Mouse (Mus musculus) liver, embryonic 15.5 days (tissue): Measurements from ENCODE around the gene Mtf2. TPM values are rescaled to one million over a fixed set of nuclear protein-coding genes. Genes with fewer than 3 reads are reported as not detected.
"Not testable (repeated sequence)": the region's sequence is repeated elsewhere in the genome, so short reads cannot be mapped to it uniquely, and the experiment has no call there.

Source experiments
- ATAC-seq: fragments of 200-750 bp; cut with Nextera tagmentation; 2 replicates; pipeline ENCODE4 v1.8.0; 2017; ENCODE audit warnings: moderate number of reproducible peaks, mild to moderate bottlenecking, moderate library complexity; ENCODE audit not compliant: insufficient read depth
- H3K27ac ChIP-seq: fragments of 300-500 bp; sonication (generic); replicated peaks from 2 replicates; pipeline ENCODE4 v1.5.1; 2015; ENCODE audit warnings: mild to moderate bottlenecking, inconsistent platforms
- H3K27me3 ChIP-seq: fragments of 300-500 bp; sonication (generic); 2 replicates; pipeline ENCODE4 v1.6.1; 2015; ENCODE audit warnings: mild to moderate bottlenecking, inconsistent platforms
- H3K36me3 ChIP-seq: fragments of 300-500 bp; sonication (generic); replicated peaks from 2 replicates; pipeline ENCODE4 v1.6.1; 2015; ENCODE audit warnings: moderate library complexity, mild to moderate bottlenecking, inconsistent platforms
- H3K4me1 ChIP-seq: fragments of 300-500 bp; sonication (generic); replicated peaks from 2 replicates; pipeline ENCODE4 v1.6.1; 2015; ENCODE audit warnings: inconsistent platforms
- H3K4me2 ChIP-seq: fragments of 300-500 bp; sonication (generic); 2 replicates; pipeline ENCODE4 v1.6.1; 2015; ENCODE audit warnings: moderate library complexity, mild to moderate bottlenecking, inconsistent platforms
- H3K4me3 ChIP-seq: fragments of 300-500 bp; sonication (generic); replicated peaks from 2 replicates; pipeline ENCODE4 v1.5.1; 2015; ENCODE audit warnings: mild to moderate bottlenecking, inconsistent platforms
- H3K9ac ChIP-seq: fragments of 300-500 bp; sonication (generic); 2 replicates; pipeline ENCODE4 v1.6.1; 2015; ENCODE audit warnings: moderate library complexity, mild to moderate bottlenecking, inconsistent platforms
- H3K9me3 ChIP-seq: fragments of 300-500 bp; sonication (generic); replicated peaks from 2 replicates; pipeline ENCODE4 v1.6.1; 2016; ENCODE audit warnings: inconsistent platforms
- WGBS: fragments of 180-500 bp; shearing (Covaris S2); methylation state at CpG from one replicate; pipeline ENCODE4 v1.1.7; 2015; ENCODE audit warnings: mixed read lengths; ENCODE audit not compliant: insufficient replicate concordance; 5-methylcytosine and 5-hydroxymethylcytosine counted together
- polyA plus RNA-seq: library from polyadenylated mRNA; unstranded; fragments of >200 nt; fragmentation: Nextera tagmentation; extraction: Ambion mirVana; gene quantifications from 2 replicates; pipeline ENCODE4 v1.2.1, GENCODE M21; 2015

Gene Mtf2
- polyA plus RNA-seq, 1 experiment from 2014 or later = 36.6 TPM

DNA sequence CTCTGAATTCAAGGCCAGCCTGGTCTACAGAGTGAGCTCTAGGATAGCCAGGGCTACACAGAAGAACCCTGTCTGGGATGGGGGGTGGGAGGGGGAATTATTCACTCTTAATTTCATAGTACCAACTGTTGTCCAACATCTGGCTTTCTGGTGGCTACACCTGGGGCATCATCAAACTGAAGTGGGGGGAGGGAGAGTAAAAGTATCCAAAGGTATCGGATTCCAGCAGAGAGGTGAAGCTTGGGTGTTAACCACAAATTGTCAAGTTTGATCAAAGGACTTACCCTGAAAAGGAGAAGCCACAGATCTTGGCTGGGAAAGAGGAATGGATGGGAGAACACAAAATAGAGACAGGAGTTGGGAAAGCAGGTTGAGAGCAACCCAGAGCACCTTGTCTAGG is 21.6 kb upstream of the Mtf2 start:
- Histone ChIP-seq H3K27me3 (no peaks in the 10 kb centered on the region), H3K9me3 (no peaks in the 10 kb centered on the region), H3K27ac (no peak overlapping the region), H3K9ac (no peak overlapping the region), H3K4me2 (no peak overlapping the region), H3K4me1 (no peaks in the 10 kb centered on the region), H3K36me3 (no peaks in the 10 kb centered on the region), H3K4me3 (no peak overlapping the region)
- ATAC-seq = no peak
- WGBS = 52% methylated on average over 1 of the region's 1 CpGs

DNA sequence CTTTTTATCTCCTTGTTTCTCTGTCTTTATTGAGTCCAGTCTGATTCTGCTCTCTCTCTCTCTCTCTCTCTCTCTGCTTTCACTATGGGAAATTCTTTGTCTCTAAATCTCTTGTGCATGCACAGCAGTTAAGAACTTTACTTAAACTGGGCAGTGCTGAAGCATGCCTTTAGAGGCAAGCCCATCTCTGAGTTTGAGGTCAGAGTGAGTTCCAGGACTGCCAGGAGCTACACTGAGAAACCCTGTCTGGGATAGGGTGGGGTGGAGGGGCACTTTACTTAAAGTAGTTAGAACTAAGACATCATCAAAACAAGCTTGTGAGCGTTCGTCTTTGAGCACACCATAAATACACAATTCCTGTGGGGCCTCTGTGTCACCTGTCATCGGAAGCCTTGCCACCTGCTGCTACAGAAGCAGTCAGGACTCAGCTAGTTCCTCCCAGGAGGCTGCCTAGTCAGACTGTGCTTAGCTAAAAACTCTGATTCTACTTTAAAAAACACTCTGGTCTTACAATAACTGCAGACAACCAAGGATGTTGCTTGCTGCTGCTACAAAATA is 15.7 kb upstream of the Mtf2 start:
- 20% methylated on average over 3 of the region's 3 CpGs for WGBS
- no peaks in the 10 kb centered on the region for H3K27me3 ChIP-seq

DNA sequence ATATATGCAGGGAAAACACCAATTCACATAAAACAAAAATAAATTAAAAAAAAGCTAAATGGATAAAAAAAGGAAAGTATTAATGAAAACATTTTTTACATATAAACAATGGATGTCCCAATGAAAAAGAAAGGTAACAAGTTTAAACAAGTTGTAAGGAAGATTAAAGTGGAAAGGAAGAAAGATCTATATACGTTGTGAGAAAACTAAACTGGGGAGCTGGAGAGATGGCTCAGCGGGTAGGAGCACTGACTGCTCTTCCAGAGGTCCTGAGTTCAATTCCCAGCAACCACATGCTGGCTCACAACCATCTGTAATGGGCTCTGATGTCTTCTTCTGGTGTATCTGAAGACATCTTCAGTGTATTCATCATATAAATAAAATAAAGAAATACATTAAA is 14.4 kb upstream of the Mtf2 start:
- Histone ChIP-seq H3K4me2 (no peak overlapping the region), H3K4me1 (no peaks in the 10 kb centered on the region), H3K9ac (no peak overlapping the region), H3K27me3 (no peaks in the 10 kb centered on the region), H3K9me3 (no peaks in the 10 kb centered on the region), H3K4me3 (no peak overlapping the region), H3K36me3 (no peaks in the 10 kb centered on the region), H3K27ac (no peak overlapping the region)
- WGBS = 66% methylated on average over 2 of the region's 2 CpGs
- no peak for ATAC-seq

More for the DNA sequence above, 15.7 kb upstream of the Mtf2 start:
- Histone ChIP-seq H3K36me3 (no peaks in the 10 kb centered on the region), H3K4me2 (no peak overlapping the region), H3K4me3 (no peak overlapping the region), H3K27ac (no peak overlapping the region), H3K9ac (no peak overlapping the region), H3K4me1 (no peaks in the 10 kb centered on the region), H3K9me3 (no peaks in the 10 kb centered on the region)
- no peak for ATAC-seq

DNA sequence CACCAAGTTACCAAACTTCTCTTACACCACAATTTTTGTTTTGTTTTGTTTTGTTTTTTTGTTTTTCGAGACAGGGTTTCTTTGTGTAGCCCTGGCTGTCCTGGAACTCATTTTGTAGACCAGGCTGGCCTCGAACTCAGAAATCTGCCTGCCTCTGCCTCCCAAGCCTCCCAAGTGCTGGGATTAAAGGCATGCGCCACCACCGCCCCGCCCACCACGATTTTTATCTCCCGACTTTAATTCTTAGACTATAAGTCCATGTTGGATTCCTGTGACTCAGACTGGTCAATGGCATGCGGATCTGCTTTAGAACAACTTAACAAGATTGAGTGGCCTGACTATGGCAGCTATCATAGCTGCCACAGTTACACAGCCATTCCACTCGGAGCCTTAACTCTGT is 13.7 kb upstream of the Mtf2 start:
- not testable (repeated sequence) for H3K4me1 ChIP-seq, H3K4me2 ChIP-seq, H3K4me3 ChIP-seq, H3K27ac ChIP-seq, H3K9me3 ChIP-seq, ATAC-seq, H3K27me3 ChIP-seq, H3K36me3 ChIP-seq, H3K9ac ChIP-seq
- 65% methylated on average over 9 of the region's 9 CpGs for WGBS

DNA sequence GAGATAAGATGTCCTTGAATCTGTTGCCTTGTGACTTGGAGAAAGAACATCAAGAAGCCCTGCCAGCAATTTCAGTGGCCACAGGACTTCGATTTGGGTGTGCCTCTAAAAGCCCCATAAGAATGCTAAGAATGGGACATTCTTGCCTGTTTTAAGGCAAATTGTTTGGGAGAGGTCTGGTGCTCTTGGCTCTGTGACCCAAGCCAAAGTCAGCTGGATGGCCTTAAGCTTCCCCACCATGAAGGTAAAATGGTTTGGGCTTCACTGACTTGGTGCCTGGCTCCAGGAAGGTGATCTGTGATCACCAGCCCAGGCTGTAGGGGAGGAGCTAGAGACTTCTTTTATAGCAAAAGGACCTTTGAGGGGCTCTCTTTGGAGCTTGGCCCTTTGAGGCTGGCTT is 13.3 kb upstream of the Mtf2 start:
- no peaks in the 10 kb centered on the region for H3K4me1 ChIP-seq
- WGBS = 61% methylated on average over 1 of the region's 1 CpGs
- H3K9me3 ChIP-seq = no peaks in the 10 kb centered on the region
- ATAC-seq = no peak
- no peak overlapping the region for H3K4me3 ChIP-seq
- H3K27me3 ChIP-seq = no peaks in the 10 kb centered on the region
- H3K9ac ChIP-seq = no peak overlapping the region
- no peak overlapping the region for H3K4me2 ChIP-seq
- no peaks in the 10 kb centered on the region for H3K36me3 ChIP-seq
- no peak overlapping the region for H3K27ac ChIP-seq

DNA sequence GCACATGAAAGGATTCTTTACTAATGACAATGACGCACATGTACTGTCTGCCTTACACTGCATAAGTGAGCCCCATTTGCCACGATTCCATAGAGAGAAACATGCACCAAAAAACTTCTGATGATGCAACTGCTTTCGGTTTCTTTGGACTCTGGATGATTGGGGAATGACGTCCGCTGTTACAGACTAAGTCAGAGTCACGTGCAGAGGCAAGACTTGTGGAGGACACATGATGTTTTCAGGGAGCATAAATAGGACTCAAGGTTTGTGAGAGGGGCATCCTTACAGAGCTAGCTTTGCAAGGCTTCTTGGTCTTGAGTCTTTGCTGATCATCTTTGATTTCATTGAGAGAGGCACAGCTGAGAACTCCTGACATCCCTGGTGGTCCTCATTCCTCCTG is 11.9 kb upstream of the Mtf2 start:
- Histone ChIP-seq H3K27ac (no peak overlapping the region), H3K36me3 (no peaks in the 10 kb centered on the region), H3K9ac (no peak overlapping the region), H3K4me2 (no peak overlapping the region), H3K4me1 (no peaks in the 10 kb centered on the region), H3K27me3 (no peaks in the 10 kb centered on the region), H3K9me3 (no peaks in the 10 kb centered on the region), H3K4me3 (no peak overlapping the region)
- ATAC-seq = no peak
- 71% methylated on average over 6 of the region's 6 CpGs for WGBS

DNA sequence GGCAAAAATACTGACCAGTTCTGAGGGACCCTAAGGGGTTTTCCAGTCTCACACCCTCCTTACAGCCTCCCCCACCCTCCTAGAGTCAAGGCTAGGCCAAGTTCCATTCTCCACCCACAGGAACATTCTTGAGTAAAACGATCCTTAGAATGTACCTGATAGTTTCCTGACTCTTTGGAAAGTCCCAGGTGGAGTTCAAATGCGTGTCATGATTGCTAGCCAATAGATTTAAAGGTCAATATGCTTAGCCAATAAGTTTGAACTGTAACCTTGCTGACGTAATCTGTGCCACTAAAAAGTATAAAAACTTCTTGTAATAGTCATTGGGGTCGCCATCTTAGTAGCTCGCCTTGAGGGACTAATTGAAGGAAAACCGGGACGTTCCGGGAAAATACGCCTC is 5.1 kb upstream of the Mtf2 start:
- ATAC-seq = no peak
- Histone ChIP-seq H3K36me3 (no peaks in the 10 kb centered on the region), H3K4me3 (no peak overlapping the region), H3K4me1 (peaks cover 5% of the 10 kb centered on the region; the same call in 1 of the 2 replicates), H3K27ac (no peak overlapping the region), H3K4me2 (no peak overlapping the region), H3K9me3 (no peaks in the 10 kb centered on the region), H3K9ac (no peak overlapping the region), H3K27me3 (no peaks in the 10 kb centered on the region)
- 80% methylated on average over 9 of the region's 9 CpGs for WGBS

DNA sequence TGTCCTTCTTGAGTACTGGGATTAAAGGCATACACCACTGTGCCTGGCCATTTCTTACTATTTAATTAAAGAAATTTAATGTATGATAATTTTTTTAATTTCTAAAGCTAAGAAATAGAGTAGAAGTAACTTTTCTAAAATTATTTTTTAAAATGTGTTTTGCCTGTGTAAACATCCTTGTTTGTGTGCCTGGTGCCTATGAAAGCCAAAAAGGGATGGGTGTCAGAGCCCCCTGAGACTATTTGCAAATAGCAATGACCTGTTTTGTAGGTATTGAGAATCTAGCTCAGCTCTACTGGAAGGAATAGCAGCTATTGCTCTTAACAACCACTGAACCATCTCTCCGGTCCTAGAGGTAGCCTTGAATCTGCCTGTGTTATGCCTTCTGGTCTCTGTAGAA is 6.8 kb downstream of the Mtf2 start:
- 89% methylated on average over 1 of the region's 1 CpGs for WGBS
- no peak overlapping the region for H3K9ac ChIP-seq
- peaks cover under 1% of the 10 kb centered on the region; the same call in 1 of the 2 replicates for H3K4me1 ChIP-seq
- peaks cover 51% of the 10 kb centered on the region for H3K36me3 ChIP-seq
- no peak overlapping the region for H3K4me2 ChIP-seq
- no peaks in the 10 kb centered on the region for H3K27me3 ChIP-seq
- H3K4me3 ChIP-seq = no peak overlapping the region
- H3K27ac ChIP-seq = no peak overlapping the region
- H3K9me3 ChIP-seq = no peaks in the 10 kb centered on the region
- ATAC-seq = no peak

DNA sequence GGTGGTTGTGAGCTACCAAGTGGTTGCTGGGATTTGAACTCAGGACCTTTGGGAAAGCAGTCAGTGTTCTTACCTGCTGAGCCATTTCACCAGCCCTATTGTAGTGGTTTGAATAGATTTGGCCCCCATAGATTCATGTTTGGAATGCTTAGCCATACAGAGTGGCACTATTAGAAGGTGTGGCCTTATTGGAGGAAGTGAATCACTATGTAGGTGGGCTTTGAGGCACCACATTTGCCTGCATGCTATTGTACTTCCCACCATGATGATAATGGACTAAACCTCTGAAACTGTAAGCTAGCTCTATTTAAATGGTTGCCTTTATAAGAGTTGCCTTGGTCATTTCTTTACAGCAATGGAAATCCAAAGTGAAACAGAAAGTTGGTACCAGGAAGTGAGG is 10.8 kb downstream of the Mtf2 start:
- no peaks in the 10 kb centered on the region for H3K27me3 ChIP-seq
- no peak overlapping the region for H3K27ac ChIP-seq
- no peak overlapping the region for H3K4me3 ChIP-seq
- no peaks in the 10 kb centered on the region for H3K4me1 ChIP-seq
- no peaks in the 10 kb centered on the region for H3K9me3 ChIP-seq
- H3K4me2 ChIP-seq = no peak overlapping the region
- peaks cover 39% of the 10 kb centered on the region for H3K36me3 ChIP-seq
- ATAC-seq = no peak
- no peak overlapping the region for H3K9ac ChIP-seq

DNA sequence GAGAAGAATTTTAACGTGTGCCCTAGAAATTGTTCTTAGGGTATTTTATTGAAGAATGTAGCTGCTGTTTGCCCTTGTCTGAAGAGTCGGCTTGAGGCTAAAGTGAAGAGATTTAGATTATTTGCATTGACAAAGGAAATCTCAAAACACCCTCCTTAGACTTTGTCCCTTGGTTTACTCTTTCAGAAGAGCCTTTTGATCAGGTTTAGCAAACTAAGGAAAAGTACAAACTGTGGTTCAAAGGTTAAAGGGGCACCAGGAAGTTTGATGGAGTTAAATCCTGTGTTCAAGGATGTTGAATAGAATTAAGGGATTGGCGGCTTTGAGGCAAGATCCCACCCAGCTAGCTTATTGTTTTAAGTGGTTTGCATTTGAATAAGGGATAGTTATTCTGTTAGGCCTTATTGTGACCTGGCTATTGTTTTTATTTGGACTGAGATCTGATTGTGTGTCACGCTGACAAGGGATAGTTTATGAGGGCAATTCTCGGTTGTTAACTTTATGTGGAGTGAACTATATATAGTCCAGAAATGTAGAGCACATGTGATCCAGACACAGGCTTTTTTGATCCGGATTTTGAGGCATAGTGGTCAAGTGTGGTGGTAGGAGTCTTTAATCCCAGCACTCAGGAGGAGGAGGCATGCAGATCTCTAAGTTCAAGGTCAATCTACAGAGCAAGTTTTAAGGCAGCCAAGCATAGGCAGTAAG is 11.5 kb downstream of the Mtf2 start:
- H3K4me1 ChIP-seq = no peaks in the 10 kb centered on the region
- H3K9ac ChIP-seq = no peak overlapping the region
- WGBS = 71% methylated on average over 6 of the region's 6 CpGs
- peaks cover 41% of the 10 kb centered on the region for H3K36me3 ChIP-seq
- H3K27ac ChIP-seq = no peak overlapping the region
- H3K4me2 ChIP-seq = no peak overlapping the region
- H3K9me3 ChIP-seq = no peaks in the 10 kb centered on the region
- no peak overlapping the region for H3K4me3 ChIP-seq
- no peak for ATAC-seq
- H3K27me3 ChIP-seq = no peaks in the 10 kb centered on the region

DNA sequence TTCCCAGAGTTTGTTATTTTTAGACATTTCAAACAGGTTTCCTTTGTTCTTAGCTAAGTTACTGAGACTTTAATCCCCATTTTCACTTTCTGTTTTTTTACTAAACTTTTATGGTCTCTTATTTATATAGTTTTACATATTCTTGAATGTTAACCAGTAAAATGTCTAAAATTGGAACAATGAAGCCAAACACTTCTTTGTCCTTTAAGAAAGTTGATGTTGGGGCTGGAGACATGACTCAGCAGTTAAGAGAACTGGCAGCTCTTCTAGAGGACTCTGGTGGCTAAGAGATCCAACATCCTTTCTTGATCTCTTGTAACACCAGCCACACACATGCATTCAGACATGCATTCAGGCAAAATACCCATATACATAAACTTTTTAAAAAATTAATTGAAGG is 14.1 kb downstream of the Mtf2 start:
- peaks cover 45% of the 10 kb centered on the region for H3K36me3 ChIP-seq
- H3K4me3 ChIP-seq = no peak overlapping the region
- H3K27ac ChIP-seq = no peak overlapping the region
- no peaks in the 10 kb centered on the region for H3K9me3 ChIP-seq
- no peaks in the 10 kb centered on the region for H3K4me1 ChIP-seq
- no peak overlapping the region for H3K4me2 ChIP-seq
- H3K27me3 ChIP-seq = no peaks in the 10 kb centered on the region
- no peak overlapping the region for H3K9ac ChIP-seq
- no peak for ATAC-seq

DNA sequence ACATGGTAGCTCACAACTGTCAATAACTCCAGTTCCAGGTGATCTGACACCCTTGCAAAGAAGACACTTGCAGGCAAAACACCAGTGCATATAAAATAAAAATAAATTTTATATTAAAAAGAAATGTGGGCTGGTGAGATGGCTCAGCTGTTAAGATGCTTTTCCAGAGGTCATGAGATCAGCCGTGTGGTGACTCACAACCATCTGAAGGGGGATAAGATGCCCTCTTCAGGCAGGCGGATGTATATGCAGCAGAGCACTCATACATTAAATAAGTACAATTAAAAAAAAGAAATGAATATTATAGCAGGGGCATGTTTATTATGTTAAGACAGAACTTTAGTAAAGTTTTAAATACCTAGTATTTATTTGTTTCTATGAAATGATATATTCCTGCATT is 16.9 kb downstream of the Mtf2 start:
- Histone ChIP-seq H3K4me3 (no peak overlapping the region), H3K36me3 (peaks cover 49% of the 10 kb centered on the region), H3K9me3 (no peaks in the 10 kb centered on the region), H3K27me3 (no peaks in the 10 kb centered on the region), H3K4me1 (no peaks in the 10 kb centered on the region), H3K9ac (no peak overlapping the region), H3K27ac (no peak overlapping the region), H3K4me2 (no peak overlapping the region)
- no peak for ATAC-seq
- WGBS = 31% methylated on average over 2 of the region's 2 CpGs
